Comparison of ENCODE assay signal across 9 mouse cellular contexts in genomic region chr13:23556906-23557305, GRCm38 (mm10). TPM values are rescaled to one million over a fixed set of nuclear protein-coding genes. Genes with fewer than 3 reads are reported as not detected.
DNase-seq lines count a peak whose midpoint lies in the region; ATAC-seq lines count a peak whose summit lies in the region.
"Had no signal": no experiment of that assay in that cellular context is flagged by ENCODE, and none has a peak within 500 bp of the region (broad histone marks: within the 10 kb centered on the region; RNA-seq: fewer than 3 reads in every experiment).

No protein-coding gene starts in this region.

- no peaks in the 10 kb centered on the region for H3K27me3 ChIP-seq in heart, embryonic 10.5 days (ENCODE audit: insufficient read depth, poor library complexity, severe bottlenecking)
- no peaks in the 10 kb centered on the region for H3K27me3 ChIP-seq in neural tube, embryonic 11.5 days (ENCODE audit: control insufficient read depth, insufficient read depth, low read length)
- no peaks in the 10 kb centered on the region for H3K27me3 ChIP-seq in limb, embryonic 15.5 days

- H3K4me2 ChIP-seq in neural tube, embryonic 11.5 days (ENCODE audit: low read depth), result peak overlapping the region; percentile 14; the same call in 1 of the 2 replicates
- H3K4me2 ChIP-seq in limb, embryonic 15.5 days, result peak overlapping the region; percentile 22; the same call in 1 of the 2 replicates

- WGBS in heart, embryonic 10.5 days, result 59% methylated on average over 3 of the region's 3 CpGs
- WGBS in neural tube, embryonic 11.5 days, result 86% methylated on average over 3 of the region's 3 CpGs
- 58% methylated on average over 3 of the region's 3 CpGs for WGBS in limb, embryonic 15.5 days

- no peak overlapping the region for H3K9ac ChIP-seq in neural tube, embryonic 11.5 days (ENCODE audit: low read length)
- no peak overlapping the region for H3K9ac ChIP-seq in limb, embryonic 15.5 days

- peak overlapping the region; percentile 90 for H3K27ac ChIP-seq in heart, embryonic 10.5 days
- H3K27ac ChIP-seq in neural tube, embryonic 11.5 days (ENCODE audit: low read depth, low read length), result no peak overlapping the region
- H3K27ac ChIP-seq in limb, embryonic 15.5 days, result peak overlapping the region; percentile 97

- peaks cover 9% of the 10 kb centered on the region; the same call in 1 of the 2 replicates for H3K4me1 ChIP-seq in heart, embryonic 10.5 days
- no peaks in the 10 kb centered on the region; the same call in 1 of the 2 replicates for H3K4me1 ChIP-seq in neural tube, embryonic 11.5 days (ENCODE audit: control insufficient read depth, insufficient read depth, low read length)
- H3K4me1 ChIP-seq in limb, embryonic 15.5 days, result peaks cover 15% of the 10 kb centered on the region

- no peak for ATAC-seq in neural tube, embryonic 11.5 days (ENCODE audit: insufficient read depth, low FRiP score, low TSS enrichment)
- ATAC-seq in limb, embryonic 15.5 days (ENCODE audit: insufficient number of reproducible peaks, low FRiP score, low TSS enrichment, low read depth), result no peak

- peak overlapping the region; percentile 27; the same call in 1 of the 2 replicates for H3K4me3 ChIP-seq in heart, embryonic 10.5 days
- peak overlapping the region; percentile 60; the same call in 1 of the 2 replicates for H3K4me3 ChIP-seq in neural tube, embryonic 11.5 days (ENCODE audit: low read depth, low read length)
- no peak overlapping the region for H3K4me3 ChIP-seq in limb, embryonic 15.5 days

- no peaks in the 10 kb centered on the region for H3K36me3 ChIP-seq in heart, embryonic 10.5 days
- H3K36me3 ChIP-seq in neural tube, embryonic 11.5 days (ENCODE audit: control insufficient read depth, insufficient read depth, low read length), result no peaks in the 10 kb centered on the region
- H3K36me3 ChIP-seq in limb, embryonic 15.5 days, result no peaks in the 10 kb centered on the region

- no peak for DNase-seq in heart, embryonic 10.5 days (ENCODE audit: low spot score)
- DNase-seq in heart, adult 8-10 months (ENCODE audit: low spot score), result no peak
- no peak for DNase-seq in neural tube, embryonic 11.5 days (ENCODE audit: low spot score)
- DNase-seq in neural tube, embryonic 10.5 days (ENCODE audit: extremely low spot score, low spot score), result no peak
- no peak for DNase-seq in left cerebral cortex, postnatal 36 days (ENCODE audit: low spot score in 2 of 2)
- DNase-seq in adrenal gland, adult 8-10 months, result no peak
- DNase-seq in layer of hippocampus, adult 9-11 months, result no peak

- intact Hi-C loops in left cerebral cortex, postnatal 36 days (cut with DNase I), result no loop called here

- H3K9me3 ChIP-seq in heart, embryonic 10.5 days, result no peaks in the 10 kb centered on the region
- H3K9me3 ChIP-seq in neural tube, embryonic 11.5 days (ENCODE audit: control insufficient read depth, low read length), result no peaks in the 10 kb centered on the region
- H3K9me3 ChIP-seq in limb, embryonic 15.5 days, result no peaks in the 10 kb centered on the region

RNA-seq across cellular contexts. Expression of gene Hist1h1d, which starts 3.8 kb away (rescaled TPM):
- polyA plus RNA-seq in heart, embryonic 10.5 days (2016; fragmentation: Nextera tagmentation; extraction: Ambion mirVana), result 0.17 and 0.36 TPM in 2 replicates
- 1 to 10 TPM; 1.2 to 1.5 (median 1.4) TPM for total RNA-seq in heart, adult 8-10 months (2022)
- 0.58 TPM in 2 replicates for polyA plus RNA-seq in neural tube, embryonic 11.5 days (2014; fragmentation: Nextera tagmentation; extraction: Ambion mirVana)
- 0.32 and 0.51 TPM in 2 replicates for polyA plus RNA-seq in limb, embryonic 15.5 days (2015; fragmentation: Nextera tagmentation; extraction: Ambion mirVana)
- total RNA-seq in left cerebral cortex, postnatal 36 days (2021), result 1 to 10 TPM; 4.7 to 6.5 TPM
- total RNA-seq in adrenal gland, adult 8-10 months (2022), result 1 to 10 TPM; 2.2 to 3.9 (median 3.1) TPM

RNA-seq across cellular contexts. Expression of gene Hist1h3e, which starts 5.3 kb away (rescaled TPM):
- 3.0 and 3.5 TPM in 2 replicates for polyA plus RNA-seq in heart, embryonic 10.5 days (2016; fragmentation: Nextera tagmentation; extraction: Ambion mirVana)
- 10 to 100 TPM; 13.1 to 17.7 (median 13.5) TPM for total RNA-seq in heart, adult 8-10 months (2022)
- polyA plus RNA-seq in neural tube, embryonic 11.5 days (2014; fragmentation: Nextera tagmentation; extraction: Ambion mirVana), result 6.4 and 6.9 TPM in 2 replicates
- polyA plus RNA-seq in limb, embryonic 15.5 days (2015; fragmentation: Nextera tagmentation; extraction: Ambion mirVana), result 2.1 and 4.8 TPM in 2 replicates
- total RNA-seq in left cerebral cortex, postnatal 36 days (2021), result 10 to 100 TPM; 46.6 to 51.6 TPM
- total RNA-seq in adrenal gland, adult 8-10 months (2022), result 10 to 100 TPM; 48.1 to 62.5 (median 53.5) TPM

RNA-seq across cellular contexts. Expression of gene Hist1h4f, which starts 5.5 kb away (rescaled TPM):
- polyA plus RNA-seq in heart, embryonic 10.5 days (2016; fragmentation: Nextera tagmentation; extraction: Ambion mirVana), result 0.51 TPM in 1 of 2 replicates, not detected in the other
- total RNA-seq in heart, adult 8-10 months (2022), result 10 to 100 TPM; 18.8 to 31.0 (median 26.5) TPM
- 0.94 and 1.5 TPM in 2 replicates for polyA plus RNA-seq in neural tube, embryonic 11.5 days (2014; fragmentation: Nextera tagmentation; extraction: Ambion mirVana)
- polyA plus RNA-seq in limb, embryonic 15.5 days (2015; fragmentation: Nextera tagmentation; extraction: Ambion mirVana), result 0.65 and 0.95 TPM in 2 replicates
- 100 to 1,000 TPM; 173 to 184 TPM for total RNA-seq in left cerebral cortex, postnatal 36 days (2021)
- 10 to 100 TPM; 54.2 to 65.8 (median 58.8) TPM for total RNA-seq in adrenal gland, adult 8-10 months (2022)
- polyA plus RNA-seq: neural tube, embryonic 14.5 days had no signal

RNA-seq across cellular contexts. Expression of gene Hist1h3f, which starts 13.1 kb away (rescaled TPM):
- 0.31 and 0.99 TPM in 2 replicates for polyA plus RNA-seq in heart, embryonic 10.5 days (2016; fragmentation: Nextera tagmentation; extraction: Ambion mirVana)
- 1 to 10 TPM; 4.6 to 6.3 (median 5.7) TPM for total RNA-seq in heart, adult 8-10 months (2022)
- polyA plus RNA-seq in neural tube, embryonic 11.5 days (2014; fragmentation: Nextera tagmentation; extraction: Ambion mirVana), result 0.51 and 1.4 TPM in 2 replicates
- 1.1 TPM in 1 of 2 replicates, not detected in the other for polyA plus RNA-seq in limb, embryonic 15.5 days (2015; fragmentation: Nextera tagmentation; extraction: Ambion mirVana)
- 10 to 100 TPM; 17.9 to 18.2 TPM for total RNA-seq in left cerebral cortex, postnatal 36 days (2021)
- total RNA-seq in adrenal gland, adult 8-10 months (2022), result 10 to 100 TPM; 16.8 to 22.6 (median 20.7) TPM
- polyA plus RNA-seq: neural tube, embryonic 14.5 days had no signal

RNA-seq across cellular contexts. Expression of gene Hist1h2bh, which starts 13.7 kb away (rescaled TPM):
- polyA plus RNA-seq in heart, embryonic 10.5 days (2016; fragmentation: Nextera tagmentation; extraction: Ambion mirVana), result 0.22 and 0.73 TPM in 2 replicates
- total RNA-seq in heart, adult 8-10 months (2022), result 1 to 10 TPM in 2 of 4 experiments, under 1 TPM in 2; 0.91 to 1.3 (median 1.1) TPM
- polyA plus RNA-seq in neural tube, embryonic 11.5 days (2014; fragmentation: Nextera tagmentation; extraction: Ambion mirVana), result 0.82 and 1.3 TPM in 2 replicates
- 0.77 and 0.83 TPM in 2 replicates for polyA plus RNA-seq in limb, embryonic 15.5 days (2015; fragmentation: Nextera tagmentation; extraction: Ambion mirVana)
- total RNA-seq in left cerebral cortex, postnatal 36 days (2021), result 1 to 10 TPM in 1 of 2 experiments, under 1 TPM in 1; 0.79 to 1.2 TPM
- total RNA-seq in adrenal gland, adult 8-10 months (2022), result 1 to 10 TPM; 2.2 to 3.4 (median 2.9) TPM
- polyA plus RNA-seq: neural tube, embryonic 14.5 days had no signal
